Mouse (Mus musculus) myocyte (in vitro differentiated cells): Measurements from ENCODE around the gene Hist1h3d.

Experiments
- CEBPB ChIP-seq: IDR thresholded peaks from 2 replicates; pipeline ENCODE4 v1.6.1; 2011; ENCODE audit warnings: mild to moderate bottlenecking, moderate library complexity; ENCODE audit not compliant: poor library complexity, insufficient read depth, severe bottlenecking
- E2F4 ChIP-seq: IDR thresholded peaks from one replicate; pipeline ENCODE4 v1.6.1; 2011; ENCODE audit warnings: mild to moderate bottlenecking, control low read depth, moderate library complexity; ENCODE audit not compliant: insufficient read depth
- MAX ChIP-seq: IDR thresholded peaks from one replicate; pipeline ENCODE4 v1.6.1; 2011; ENCODE audit warnings: low read depth, mild to moderate bottlenecking, control low read depth
- MYOD1 ChIP-seq, 3 experiments: IDR thresholded peaks; one replicate each; pipeline ENCODE4 v1.6.1; 2011; ENCODE audit warnings: control low read depth in 2 of 3, low read depth in 2 of 3, mild to moderate bottlenecking in 2 of 3, moderate library complexity in 1 of 3; ENCODE audit not compliant: insufficient read length in 2 of 3, control insufficient read depth in 1 of 3
- MYOG ChIP-seq, 3 experiments: IDR thresholded peaks; one replicate each; pipeline ENCODE4 v1.6.1; 2011; ENCODE audit warnings: control low read depth in 2 of 3, low read depth in 2 of 3, mild to moderate bottlenecking in 2 of 3; ENCODE audit not compliant: insufficient read length in 2 of 3, control insufficient read depth in 1 of 3, insufficient read depth in 1 of 3
- POLR2A ChIP-seq: IDR thresholded peaks from one replicate; pipeline ENCODE4 v1.6.1; 2011; ENCODE audit warnings: low read depth, mild to moderate bottlenecking, control low read depth, moderate library complexity; ENCODE audit not compliant: insufficient read length
- POLR2AphosphoS2 ChIP-seq: IDR thresholded peaks from one replicate; pipeline ENCODE4 v1.6.1; 2011; ENCODE audit warnings: low read depth, control low read depth; ENCODE audit not compliant: insufficient read length
- TCF12 ChIP-seq: IDR thresholded peaks from one replicate; pipeline ENCODE4 v1.6.1; 2011; ENCODE audit warnings: mild to moderate bottlenecking, control low read depth; ENCODE audit not compliant: poor library complexity, insufficient read depth, severe bottlenecking
- TCF3 ChIP-seq: IDR thresholded peaks from one replicate; pipeline ENCODE4 v1.6.1; 2011; ENCODE audit warnings: low read depth, control low read depth; ENCODE audit not compliant: insufficient read length
- USF1 ChIP-seq: IDR thresholded peaks from one replicate; pipeline ENCODE4 v1.6.1; 2011; ENCODE audit warnings: low read depth, mild to moderate bottlenecking, control low read depth, moderate library complexity

- TF ChIP-seq MAX (no peak), CEBPB (no peak), MYOD1 (IDR thresholded peaks at IDR 0.05; ENCODE audit: control insufficient read depth in 1 of 3, insufficient read length in 2 of 3, low read depth in 2 of 3) (no peak), POLR2A (no peak), MYOG (IDR thresholded peaks at IDR 0.05; ENCODE audit: control insufficient read depth in 1 of 3, insufficient read depth in 1 of 3, insufficient read length in 2 of 3, low read depth in 2 of 3) (no peak), POLR2AphosphoS2 (no peak), TCF12 (no peak), TCF3 (no peak), USF1 (no peak), E2F4 (no peak)
These were observed 6.9 kb downstream of the Hist1h3d start for GRCm38 (mm10) chr13:23582219-23583056.
